Mouse (Mus musculus) MEL (cell line): Measurements from ENCODE around the gene N4bp2l2. TPM values are rescaled to one million over a fixed set of nuclear protein-coding genes. Genes with fewer than 3 reads are reported as not detected.

Source experiments
- DNase-seq: peaks from one replicate; pipeline ENCODE4 v3.0.0; 2011; ENCODE audit warnings: low read depth, low spot score
- H3K27ac ChIP-seq: 2 replicates; pipeline ENCODE4 v1.5.1; 2012; ENCODE audit warnings: low read depth, mild to moderate bottlenecking, control low read depth, low read length, moderate library complexity; ENCODE audit not compliant: control insufficient read depth
- H3K27me3 ChIP-seq, 2 experiments: fragments of 150-350 bp in 1 of 2; sonication (generic) in 1 of 2; 2 replicates each; pipeline ENCODE4 v1.6.1; 2012; ENCODE audit warnings: low read length in 2 of 2, mild to moderate bottlenecking in 2 of 2, improper control_type of control experiment in 1 of 2, moderate library complexity in 1 of 2; ENCODE audit not compliant: insufficient read depth in 2 of 2, control insufficient read depth in 1 of 2
- H3K36me3 ChIP-seq, 2 experiments: 2 replicates each; pipeline ENCODE4 v1.6.1; 2012 to 2014; ENCODE audit warnings: low read length in 2 of 2, improper control_type of control experiment in 1 of 2, inconsistent platforms in 1 of 2, mild to moderate bottlenecking in 1 of 2; ENCODE audit not compliant: insufficient read depth in 2 of 2, control insufficient read depth in 1 of 2
- H3K4me1 ChIP-seq, 2 experiments: fragments of 150-350 bp in 1 of 2; sonication (generic) in 1 of 2; 2 replicates each; pipeline ENCODE4 v1.6.1; 2012; ENCODE audit warnings: low read length in 2 of 2, improper control_type of control experiment in 1 of 2, mild to moderate bottlenecking in 1 of 2; ENCODE audit not compliant: insufficient read depth in 2 of 2, control insufficient read depth in 1 of 2
- H3K4me3 ChIP-seq, 2 experiments: fragments of 150-350 bp in 1 of 2; sonication (generic) in 1 of 2; 2 replicates each; pipeline ENCODE4 v1.5.1; 2012; ENCODE audit warnings: low read depth in 2 of 2, low read length in 2 of 2, mild to moderate bottlenecking in 2 of 2, moderate library complexity in 2 of 2, control low read depth in 1 of 2, improper control_type of control experiment in 1 of 2; ENCODE audit not compliant: control insufficient read depth in 1 of 2, insufficient read depth in 1 of 2
- H3K79me2 ChIP-seq: 2 replicates; pipeline ENCODE4 v1.6.1; 2012; ENCODE audit warnings: mild to moderate bottlenecking, low read length, moderate library complexity; ENCODE audit not compliant: control insufficient read depth, poor library complexity, insufficient read depth
- H3K9ac ChIP-seq: 2 replicates; pipeline ENCODE4 v1.6.1; 2012; ENCODE audit warnings: low read depth, mild to moderate bottlenecking, control low read depth, low read length, moderate library complexity; ENCODE audit not compliant: control insufficient read depth, poor library complexity, severe bottlenecking
- H3K9me3 ChIP-seq: fragments of 150-350 bp; sonication (generic); replicated peaks from 2 replicates; pipeline ENCODE4 v1.6.1; 2012; ENCODE audit warnings: mild to moderate bottlenecking, low read length, improper control_type of control experiment, moderate library complexity; ENCODE audit not compliant: insufficient read depth
- BHLHE40 ChIP-seq: IDR thresholded peaks from 2 replicates; pipeline ENCODE4 v1.6.1; 2012; ENCODE audit warnings: low read depth, mild to moderate bottlenecking, inconsistent platforms, low read length, improper control_type of control experiment, borderline replicate concordance
- E2F4 ChIP-seq: IDR thresholded peaks from 2 replicates; pipeline ENCODE4 v1.6.1; 2011; ENCODE audit warnings: low read depth, low read length, improper control_type of control experiment, borderline replicate concordance
- JUND ChIP-seq: IDR thresholded peaks from 2 replicates; pipeline ENCODE4 v1.6.1; 2011; ENCODE audit warnings: low read depth, mild to moderate bottlenecking, improper control_type of control experiment, low read length
- MAFK ChIP-seq: IDR thresholded peaks from 2 replicates; pipeline ENCODE4 v1.6.1; 2011; ENCODE audit warnings: low read depth, mild to moderate bottlenecking, low read length, improper control_type of control experiment, borderline replicate concordance
- MAX ChIP-seq: IDR thresholded peaks from 2 replicates; pipeline ENCODE4 v1.6.1; 2011; ENCODE audit warnings: low read length, improper control_type of control experiment
- MXI1 ChIP-seq: IDR thresholded peaks from 2 replicates; pipeline ENCODE4 v1.6.1; 2011; ENCODE audit warnings: mild to moderate bottlenecking, low read depth, low read length, improper control_type of control experiment
- MYB ChIP-seq: IDR thresholded peaks from 2 replicates; pipeline ENCODE4 v1.6.1; 2011; ENCODE audit warnings: mild to moderate bottlenecking, low read depth, low read length, improper control_type of control experiment
- POLR2AphosphoS5 ChIP-seq: IDR thresholded peaks from 2 replicates; pipeline ENCODE4 v1.6.1; 2012; ENCODE audit warnings: low read depth, borderline replicate concordance, mild to moderate bottlenecking, inconsistent platforms, low read length, moderate library complexity, mixed read lengths
- ZKSCAN1 ChIP-seq: IDR thresholded peaks from 2 replicates; pipeline ENCODE4 v1.6.1; 2012; ENCODE audit warnings: low read depth, mild to moderate bottlenecking, inconsistent platforms, low read length, improper control_type of control experiment, moderate library complexity
- polyA plus RNA-seq, 2 experiments: library from polyadenylated mRNA; stranded (reverse) in 1 of 2; unstranded in 1 of 2; fragments of >175 nt in 1 of 2; fragments of >200 nt in 1 of 2; gene quantifications; 2 replicates each; pipeline versions ENCODE4 v1.2.1 to v1.2.4; 2012; ENCODE audit warnings: low replicate concordance in 2 of 2, low read depth in 1 of 2; ENCODE audit not compliant: insufficient read length in 2 of 2, insufficient read depth in 1 of 2, missing spikeins in 1 of 2
- total RNA-seq: library from RNA; depleted of rRNA; stranded (reverse); fragments of 300-350 nt; gene quantifications from 2 replicates; pipeline ENCODE4 v1.2.3, GENCODE M21; 2012; rRNA removed

N4bp2l2 gene
- total and polyA plus RNA-seq, 3 experiments, result 67.5 to 74.9 TPM; not detected in 1

DNA sequence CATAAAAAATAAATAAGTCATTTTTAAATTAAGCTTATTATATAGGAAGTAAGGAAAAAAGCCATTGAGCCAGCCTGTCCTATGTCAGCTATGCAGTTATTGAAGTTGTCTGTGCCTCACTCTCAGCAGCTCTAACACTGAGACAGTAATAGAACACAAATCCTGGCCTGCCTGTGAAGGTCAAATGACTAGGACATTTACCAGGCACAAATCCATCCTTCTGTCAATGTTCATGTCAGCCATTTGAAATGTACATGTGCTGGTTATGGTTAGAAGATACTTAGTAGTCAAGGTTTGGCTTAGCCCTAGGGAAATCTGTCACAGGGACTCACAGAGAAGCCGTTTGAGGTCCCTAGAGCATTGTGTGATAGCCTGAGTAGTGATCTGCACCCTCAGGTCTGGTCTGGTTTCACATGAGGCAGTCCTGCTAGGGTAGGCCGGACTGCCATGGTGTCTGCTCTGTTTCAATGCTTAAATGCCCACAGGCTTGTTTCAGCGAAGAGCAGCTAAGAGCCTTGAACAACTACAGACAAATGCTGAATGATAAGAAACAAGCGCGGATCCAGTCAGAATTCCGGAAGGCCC is 106.4 kb downstream of the N4bp2l2 start:
- no peak for TF ChIP-seq BHLHE40
- no peak for TF ChIP-seq JUND
- no peak for TF ChIP-seq MAX
- TF ChIP-seq MAFK, result no peak
- no peak for TF ChIP-seq MXI1
- no peak for TF ChIP-seq E2F4
- no peak for TF ChIP-seq MYB
- no peak for TF ChIP-seq POLR2AphosphoS5
- TF ChIP-seq ZKSCAN1, result no peak
- H3K9me3 ChIP-seq, result no peaks in the 10 kb centered on the region
- H3K4me1 ChIP-seq, result no peaks in the 10 kb centered on the region
- H3K79me2 ChIP-seq, result no peaks in the 10 kb centered on the region
- no peak overlapping the region for H3K9ac ChIP-seq
- peaks cover 0 to 11% of the 10 kb centered on the region in 2 experiments; a peak in 1 of 4 replicates for H3K36me3 ChIP-seq
- H3K27ac ChIP-seq, result no peak overlapping the region
- no peak overlapping the region for H3K4me3 ChIP-seq
- DNase-seq, result no peak
- H3K27me3 ChIP-seq, result no peaks in the 10 kb centered on the region

Other genes with a start within 250 kb of the N4bp2l2 start
- not detected in 2 replicates for gene Zar1l, start 148.0 kb downstream of the N4bp2l2 start, total RNA-seq
- not detected for gene Zar1l, start 148.0 kb downstream of the N4bp2l2 start, polyA plus RNA-seq
- 29.8 and 31.2 TPM in 2 replicates for gene Brca2, start 143.6 kb downstream of the N4bp2l2 start, total RNA-seq
- gene Brca2, start 143.6 kb downstream of the N4bp2l2 start, polyA plus RNA-seq, result 100 to 1,000 TPM in 1 of 2 experiments, 10 to 100 TPM in 1; 53.4 to 239 TPM
- gene N4bp2l1, start 69.0 kb downstream of the N4bp2l2 start, total RNA-seq, result 2.6 and 2.9 TPM in 2 replicates
- 10 to 100 TPM in 1 of 2 experiments, not detected in 1; 15.0 TPM for gene N4bp2l1, start 69.0 kb downstream of the N4bp2l2 start, polyA plus RNA-seq
- gene Pds5b, start 7.6 kb upstream of the N4bp2l2 start, total RNA-seq, result 21.9 and 26.3 TPM in 2 replicates
- gene Pds5b, start 7.6 kb upstream of the N4bp2l2 start, polyA plus RNA-seq, result 10 to 100 TPM; 46.2 to 52.7 TPM